Mouse (Mus musculus) bone marrow, adult 2 months (tissue): ENCODE data around the gene Mrps35.

Experiments
- CTCF ChIP-seq: fragments of 200-500 bp; IDR thresholded peaks from 2 replicates; pipeline ENCODE4 v1.5.1; 2011; ENCODE audit warnings: low read length, control low read depth; ENCODE audit not compliant: control insufficient read depth, insufficient read depth
- POLR2A ChIP-seq: fragments of 200-500 bp; IDR thresholded peaks from 2 replicates; pipeline ENCODE4 v1.6.1; 2011; ENCODE audit warnings: low read depth, mild to moderate bottlenecking, control low read depth, low read length, borderline replicate concordance; ENCODE audit not compliant: control insufficient read depth

GRCm38 (mm10) chr6:147023568-147023967, 19.0 kb upstream of the Mrps35 start:
- TF ChIP-seq CTCF (no peak), POLR2A (no peak)
